In genomic region chr13:63642617-63643016, GRCm38 (mm10) we compare ENCODE assay signal across 8 mouse cellular contexts.
DNase-seq lines count a peak whose midpoint lies in the region; ATAC-seq and TF ChIP-seq lines count a peak whose summit lies in the region.

No protein-coding gene starts in this region.

- no peak overlapping the region for H3K4me2 ChIP-seq in forebrain, embryonic 14.5 days (ENCODE audit: low read length)
- H3K4me2 ChIP-seq in intestine, postnatal 0 days (replicated peaks; ENCODE audit: low read depth): no peak overlapping the region

- no peaks in the 10 kb centered on the region for H3K4me1 ChIP-seq in forebrain, embryonic 14.5 days (ENCODE audit: control insufficient read depth, insufficient read depth, low read length)
- H3K4me1 ChIP-seq in forebrain, embryonic 10.5 days: peaks cover 20% of the 10 kb centered on the region
- no peaks in the 10 kb centered on the region for H3K4me1 ChIP-seq in intestine, postnatal 0 days (replicated peaks; ENCODE audit: control insufficient read depth, insufficient read depth, low read length)
- H3K4me1 ChIP-seq in limb, embryonic 10.5 days: peaks cover 26% of the 10 kb centered on the region

- WGBS in forebrain, embryonic 14.5 days: 46% methylated on average over 5 of the region's 5 CpGs
- 76% methylated on average over 5 of the region's 5 CpGs for WGBS in forebrain, embryonic 10.5 days
- WGBS in intestine, postnatal 0 days: 33% methylated on average over 5 of the region's 5 CpGs
- WGBS in limb, embryonic 10.5 days: 62% methylated on average over 5 of the region's 5 CpGs

- H3K27ac ChIP-seq in forebrain, embryonic 14.5 days (ENCODE audit: low read depth, low read length): no peak overlapping the region
- no peak overlapping the region for H3K27ac ChIP-seq in forebrain, embryonic 10.5 days
- H3K27ac ChIP-seq in intestine, postnatal 0 days (ENCODE audit: low read depth, low read length): peak overlapping the region; percentile 64; the same call in 1 of the 2 replicates
- peak overlapping the region; percentile 71 for H3K27ac ChIP-seq in limb, embryonic 10.5 days

- no peak overlapping the region for H3K4me3 ChIP-seq in forebrain, embryonic 14.5 days (ENCODE audit: low read depth, low read length)
- no peak overlapping the region for H3K4me3 ChIP-seq in forebrain, embryonic 10.5 days
- no peak overlapping the region for H3K4me3 ChIP-seq in intestine, postnatal 0 days (ENCODE audit: low read depth, low read length)
- no peak overlapping the region for H3K4me3 ChIP-seq in limb, embryonic 10.5 days

- H3K9ac ChIP-seq in forebrain, embryonic 14.5 days (ENCODE audit: low read length): no peak overlapping the region
- H3K9ac ChIP-seq in intestine, postnatal 0 days (ENCODE audit: low read depth, low read length): no peak overlapping the region

- H3K27me3 ChIP-seq in forebrain, embryonic 14.5 days (replicated peaks; ENCODE audit: control insufficient read depth, insufficient read depth, low read length): no peaks in the 10 kb centered on the region
- no peaks in the 10 kb centered on the region for H3K27me3 ChIP-seq in forebrain, embryonic 10.5 days (ENCODE audit: poor library complexity, severe bottlenecking)
- H3K27me3 ChIP-seq in intestine, postnatal 0 days (replicated peaks; ENCODE audit: control insufficient read depth, insufficient read depth, low read length): no peaks in the 10 kb centered on the region
- no peaks in the 10 kb centered on the region for H3K27me3 ChIP-seq in limb, embryonic 10.5 days (ENCODE audit: low read depth, poor library complexity, severe bottlenecking)

- no peaks in the 10 kb centered on the region for H3K9me3 ChIP-seq in forebrain, embryonic 14.5 days (replicated peaks; ENCODE audit: control insufficient read depth, low read length)
- H3K9me3 ChIP-seq in forebrain, embryonic 10.5 days: no peaks in the 10 kb centered on the region
- no peaks in the 10 kb centered on the region for H3K9me3 ChIP-seq in intestine, postnatal 0 days (ENCODE audit: control insufficient read depth)
- H3K9me3 ChIP-seq in limb, embryonic 10.5 days (replicated peaks): no peaks in the 10 kb centered on the region

- no peak for TF ChIP-seq CTCF in intestine, postnatal 0 days (IDR thresholded peaks at IDR 0.05; ENCODE audit: low read depth)

- H3K36me3 ChIP-seq in forebrain, embryonic 14.5 days (ENCODE audit: control insufficient read depth, insufficient read depth, low read length): no peaks in the 10 kb centered on the region
- H3K36me3 ChIP-seq in forebrain, embryonic 10.5 days (replicated peaks): no peaks in the 10 kb centered on the region
- no peaks in the 10 kb centered on the region for H3K36me3 ChIP-seq in intestine, postnatal 0 days (ENCODE audit: control insufficient read depth, insufficient read depth)
- no peaks in the 10 kb centered on the region for H3K36me3 ChIP-seq in limb, embryonic 10.5 days

- peak; percentile 67 for DNase-seq in forebrain, embryonic 14.5 days (ENCODE audit: low spot score)
- no peak for DNase-seq in forebrain, embryonic 10.5 days (ENCODE audit: extremely low spot score, low spot score)
- peak; percentile 59 for DNase-seq in limb, embryonic 10.5 days (ENCODE audit: low spot score)
- DNase-seq in neural tube, embryonic 10.5 days (ENCODE audit: extremely low spot score, low spot score): peak; percentile 38
- DNase-seq in thymus, postnatal 14 days: no peak

- no peak; the same call in 1 of the 2 replicates for ATAC-seq in forebrain, embryonic 14.5 days
- ATAC-seq in common myeloid progenitor, adult 5-6 weeks (replicated peaks; ENCODE audit: low read depth, poor library complexity, severe bottlenecking): peak; percentile 74
- ATAC-seq in granulocyte monocyte progenitor cell, adult 5-6 weeks (replicated peaks; ENCODE audit: poor library complexity, severe bottlenecking): peak; percentile 48; the same call in 1 of the 2 replicates
- peak; percentile 64; the same call in 1 of the 2 replicates for ATAC-seq in intestine, postnatal 0 days

Comparison
In these comparisons a context has a peak if more than half of its experiments do, and no peak if none do; other contexts are left out.
1. DNase-seq: peak in forebrain, embryonic 14.5 days (single experiment), limb, embryonic 10.5 days (single experiment) and neural tube, embryonic 10.5 days (single experiment); none in forebrain, embryonic 10.5 days (single experiment) and thymus, postnatal 14 days (single experiment).
2. H3K27ac ChIP-seq: peak in intestine, postnatal 0 days (single experiment) and limb, embryonic 10.5 days (single experiment); none in forebrain, embryonic 14.5 days (single experiment) and forebrain, embryonic 10.5 days (single experiment).